In genomic region chr1:191802093-191802819, GRCm38 (mm10) we compare ENCODE assay signal across 13 mouse cellular contexts. TPM values are rescaled to one million over a fixed set of nuclear protein-coding genes. Genes with fewer than 3 reads are reported as not detected.
DNase-seq lines count a peak whose midpoint lies in the region; ATAC-seq and TF ChIP-seq lines count a peak whose summit lies in the region.
"Had no signal": no experiment of that assay in that cellular context is flagged by ENCODE, and none has a peak within 500 bp of the region (broad histone marks: within the 10 kb centered on the region; RNA-seq: fewer than 3 reads in every experiment).

No protein-coding gene starts in this region.

- H3K27me3 ChIP-seq in kidney, postnatal 0 days (ENCODE audit: insufficient read depth, low read length) = no peaks in the 10 kb centered on the region
- H3K27me3 ChIP-seq in ES-Bruce4 (ENCODE audit: control insufficient read depth, insufficient read depth, low read length, poor library complexity, severe bottlenecking) = no peaks in the 10 kb centered on the region
- H3K27me3 ChIP-seq: forebrain, embryonic 15.5 days had no signal

- H3K4me1 ChIP-seq in kidney, postnatal 0 days (replicated peaks; ENCODE audit: insufficient read depth, low read length) = 0 out of 2 replicates have a peak, but pooled peaks cover 7% of the 10 kb centered on the region
- H3K4me1 ChIP-seq in ES-Bruce4 (ENCODE audit: control insufficient read depth, insufficient read depth, low read length) = peaks cover 4% of the 10 kb centered on the region
- H3K4me1 ChIP-seq: forebrain, embryonic 15.5 days had no signal

- no peaks in the 10 kb centered on the region for H3K36me3 ChIP-seq in kidney, postnatal 0 days (ENCODE audit: insufficient read depth, low read length)
- H3K36me3 ChIP-seq in ES-Bruce4 (ENCODE audit: control insufficient read depth, insufficient read depth, low read length, poor library complexity, severe bottlenecking) = no peaks in the 10 kb centered on the region
- H3K36me3 ChIP-seq: forebrain, embryonic 15.5 days; G1E had no signal

- no peaks in the 10 kb centered on the region for H3K9me3 ChIP-seq in kidney, postnatal 0 days (replicated peaks; ENCODE audit: low read length)
- no peaks in the 10 kb centered on the region; the same call in 1 of the 2 replicates for H3K9me3 ChIP-seq in ES-Bruce4 (replicated peaks; ENCODE audit: control insufficient read depth, insufficient read depth, low read length, poor library complexity, severe bottlenecking)
- H3K9me3 ChIP-seq: forebrain, embryonic 15.5 days had no signal

- 48% methylated on average over 9 of the region's 9 CpGs for WGBS in kidney, postnatal 0 days

- no peak overlapping the region for H3K9ac ChIP-seq in kidney, postnatal 0 days (ENCODE audit: low read depth, low read length)
- H3K9ac ChIP-seq in ES-Bruce4 (ENCODE audit: low read depth, poor library complexity, severe bottlenecking) = no peak overlapping the region
- H3K9ac ChIP-seq: forebrain, embryonic 15.5 days had no signal

- peak; percentile 72; the same call in 1 of the 2 replicates for TF ChIP-seq EP300 in ES-Bruce4 (IDR thresholded peaks at IDR 0.05; ENCODE audit: insufficient read depth, low read depth, low read length)

- no peak overlapping the region for H3K4me2 ChIP-seq in kidney, postnatal 0 days (ENCODE audit: low read length)
- H3K4me2 ChIP-seq: forebrain, embryonic 15.5 days; liver, embryonic 11.5 days; midbrain, embryonic 11.5 days had no signal

- TF ChIP-seq POLR2A in ES-Bruce4 (IDR thresholded peaks at IDR 0.05; ENCODE audit: insufficient read depth, low read length) = no peak

- no peak overlapping the region for H3K4me3 ChIP-seq in kidney, postnatal 0 days (replicated peaks; ENCODE audit: low read depth, low read length)
- H3K4me3 ChIP-seq in ES-Bruce4 (ENCODE audit: low read depth, low read length) = no peak overlapping the region
- H3K4me3 ChIP-seq: forebrain, embryonic 15.5 days had no signal

- no peak for TF ChIP-seq CTCF in kidney, postnatal 0 days (IDR thresholded peaks at IDR 0.05; ENCODE audit: low read depth)
- TF ChIP-seq CTCF in ES-Bruce4 (IDR thresholded peaks at IDR 0.05; ENCODE audit: low read depth, low read length) = no peak

- peak; percentile 48; the same call in 1 of the 2 replicates for ATAC-seq in kidney, postnatal 0 days (replicated peaks; ENCODE audit: low FRiP score, low read depth)
- ATAC-seq in megakaryocyte-erythroid progenitor cell, adult 5-6 weeks (replicated peaks; ENCODE audit: low FRiP score, low TSS enrichment, poor library complexity, severe bottlenecking) = no peak
- ATAC-seq: forebrain, embryonic 15.5 days had no signal

- 0 out of 2 replicates have a peak overlapping the region, but pooled peaks have one; percentile 25 for H3K27ac ChIP-seq in kidney, postnatal 0 days
- 0 out of 2 replicates have a peak overlapping the region, but pooled peaks have one; percentile 20 for H3K27ac ChIP-seq in ES-Bruce4 (ENCODE audit: insufficient read depth, low read length)
- H3K27ac ChIP-seq: forebrain, embryonic 15.5 days had no signal

- no peak for DNase-seq in kidney, postnatal 0 days (ENCODE audit: low spot score)
- no peak for DNase-seq in kidney, adult 9 months
- DNase-seq in ZHBTc4 (ENCODE audit: low read depth, low spot score) = peak; percentile 66
- peak; percentile 22 for DNase-seq in lung, postnatal 10 days
- DNase-seq in layer of hippocampus, adult 8-10 months (ENCODE audit: low spot score in 2 of 2) = no peak
- DNase-seq: kidney, adult 2 months; thymus, postnatal 25 days had no signal

RNA-seq across cellular contexts. Expression of gene Nek2, which starts 19.0 kb away (rescaled TPM):
- 21.3 and 24.1 TPM in 2 replicates for polyA plus RNA-seq in kidney, postnatal 0 days (2015; fragmentation: Nextera tagmentation; extraction: Ambion mirVana)
- polyA plus RNA-seq in ES-Bruce4 (2011; ENCODE audit: insufficient read depth, insufficient read length, low read depth, missing spikeins) = 79.5 and 80.3 TPM in 2 replicates
- 23.4 and 29.8 TPM in 2 replicates for total RNA-seq in megakaryocyte-erythroid progenitor cell, adult 5-6 weeks (2014; fragmentation: Nextera tagmentation)
- 34.9 and 36.3 TPM in 2 replicates for total RNA-seq in megakaryocyte-erythroid progenitor cell, adult 5-6 weeks (2017)
- total RNA-seq in layer of hippocampus, adult 8-10 months (2022) = 1 to 10 TPM; 1.2 to 2.2 (median 1.7) TPM

Comparison
In these comparisons a context has a peak if more than half of its experiments do, and no peak if none do; other contexts are left out.
1. DNase-seq: peak in ZHBTc4 (single experiment) and lung, postnatal 10 days (single experiment); none in kidney, postnatal 0 days (single experiment), kidney, adult 9 months (single experiment) and layer of hippocampus, adult 8-10 months (0 of 2).
2. RNA of gene Nek2, which starts 19.0 kb away (total RNA-seq): 23.4 to 36.3 TPM in megakaryocyte-erythroid progenitor cell, adult 5-6 weeks; 1.2 to 2.2 TPM in layer of hippocampus, adult 8-10 months; every median in the first group is over 4 times any median in the second.